Mouse (Mus musculus): Measurements from ENCODE around the gene Eed. TPM values are rescaled to one million over a fixed set of nuclear protein-coding genes. Genes with fewer than 3 reads are reported as not detected.
"Not testable (repeated sequence)": the region's sequence is repeated elsewhere in the genome, so short reads cannot be mapped to it uniquely, and the experiment has no call there.

Gene Eed
- polyA plus RNA-seq, 1 experiment from 2014 or later: 35.6 TPM

- Histone ChIP-seq H3K4me1 (ENCODE audit: insufficient read depth, low read depth, low read length) (no peaks in the 10 kb centered on the region), H3K27me3 (replicated peaks; ENCODE audit: insufficient read depth, low read length) (no peaks in the 10 kb centered on the region), H3K36me3 (ENCODE audit: insufficient read depth, low read length) (no peaks in the 10 kb centered on the region), H3K9me3 (ENCODE audit: low read length) (no peaks in the 10 kb centered on the region), H3K4me3 (ENCODE audit: low read depth, low read length) (no peak overlapping the region), H3K4me2 (replicated peaks; ENCODE audit: low read depth, low read length) (no peak overlapping the region), H3K27ac (ENCODE audit: low read length) (no peak overlapping the region), H3K9ac (replicated peaks; ENCODE audit: low read depth) (no peak overlapping the region)
- TF ChIP-seq CTCF (IDR thresholded peaks at IDR 0.05) (no peak), EP300 (IDR thresholded peaks at IDR 0.05) (no peak)
- no peak for ATAC-seq
- no peak for DNase-seq (ENCODE audit: low spot score)
- 43% methylated on average over 2 of the region's 2 CpGs for WGBS
Observed at GRCm38 (mm10) chr7:90002375-90002774, 21.6 kb upstream of the Eed start.

- Histone ChIP-seq H3K4me2 (replicated peaks; ENCODE audit: low read depth, low read length) (no peak overlapping the region), H3K4me1 (ENCODE audit: insufficient read depth, low read depth, low read length) (no peaks in the 10 kb centered on the region), H3K27ac (ENCODE audit: low read length) (no peak overlapping the region), H3K9me3 (ENCODE audit: low read length) (no peaks in the 10 kb centered on the region), H3K36me3 (ENCODE audit: insufficient read depth, low read length) (no peaks in the 10 kb centered on the region), H3K4me3 (ENCODE audit: low read depth, low read length) (no peak overlapping the region), H3K27me3 (replicated peaks; ENCODE audit: insufficient read depth, low read length) (no peaks in the 10 kb centered on the region), H3K9ac (replicated peaks; ENCODE audit: low read depth) (no peak overlapping the region)
- DNase-seq (ENCODE audit: low spot score) (no peak), ATAC-seq (no peak)
- 98% methylated on average over 5 of the region's 5 CpGs for WGBS
- TF ChIP-seq EP300 (IDR thresholded peaks at IDR 0.05): no peak
- TF ChIP-seq CTCF (IDR thresholded peaks at IDR 0.05): no peak
Observed at GRCm38 (mm10) chr7:89999491-89999890, 18.7 kb upstream of the Eed start.

- DNase-seq (ENCODE audit: low spot score) (peak; percentile 21), ATAC-seq (no peak)
- Histone ChIP-seq H3K9me3 (ENCODE audit: low read length) (no peaks in the 10 kb centered on the region), H3K27me3 (replicated peaks; ENCODE audit: insufficient read depth, low read length) (no peaks in the 10 kb centered on the region), H3K36me3 (ENCODE audit: insufficient read depth, low read length) (no peaks in the 10 kb centered on the region), H3K9ac (replicated peaks; ENCODE audit: low read depth) (no peak overlapping the region), H3K27ac (ENCODE audit: low read length) (no peak overlapping the region), H3K4me1 (ENCODE audit: insufficient read depth, low read depth, low read length) (no peaks in the 10 kb centered on the region), H3K4me3 (ENCODE audit: low read depth, low read length) (no peak overlapping the region), H3K4me2 (replicated peaks; ENCODE audit: low read depth, low read length) (no peak overlapping the region)
- 95% methylated on average over 2 of the region's 2 CpGs for WGBS
- no peak for TF ChIP-seq EP300 (IDR thresholded peaks at IDR 0.05)
- TF ChIP-seq CTCF (IDR thresholded peaks at IDR 0.05): peak; percentile 60
Observed at GRCm38 (mm10) chr7:89998624-89999006, 17.8 kb upstream of the Eed start.

- Histone ChIP-seq H3K27me3 (replicated peaks; ENCODE audit: insufficient read depth, low read length) (no peaks in the 10 kb centered on the region), H3K4me2 (replicated peaks; ENCODE audit: low read depth, low read length) (no peak overlapping the region), H3K9ac (replicated peaks; ENCODE audit: low read depth) (no peak overlapping the region), H3K4me1 (ENCODE audit: insufficient read depth, low read depth, low read length) (no peaks in the 10 kb centered on the region), H3K27ac (ENCODE audit: low read length) (no peak overlapping the region), H3K4me3 (ENCODE audit: low read depth, low read length) (no peak overlapping the region), H3K9me3 (ENCODE audit: low read length) (no peaks in the 10 kb centered on the region), H3K36me3 (ENCODE audit: insufficient read depth, low read length) (no peaks in the 10 kb centered on the region)
- DNase-seq (ENCODE audit: low spot score): peak; percentile 90
- peak; percentile 55 for ATAC-seq
- WGBS: 20% methylated on average over 10 of the region's 10 CpGs
- TF ChIP-seq EP300 (IDR thresholded peaks at IDR 0.05): peak; percentile 28; the same call in 1 of the 2 replicates
- TF ChIP-seq CTCF (IDR thresholded peaks at IDR 0.05): peak; percentile 87
Observed at GRCm38 (mm10) chr7:89998006-89998623, 17.3 kb upstream of the Eed start.

- not testable (repeated sequence) for H3K9me3 ChIP-seq (ENCODE audit: low read length); H3K27ac ChIP-seq (ENCODE audit: low read length); DNase-seq (ENCODE audit: low spot score); ATAC-seq; H3K9ac ChIP-seq (replicated peaks; ENCODE audit: low read depth); H3K27me3 ChIP-seq (replicated peaks; ENCODE audit: insufficient read depth, low read length); H3K36me3 ChIP-seq (ENCODE audit: insufficient read depth, low read length); H3K4me1 ChIP-seq (ENCODE audit: insufficient read depth, low read depth, low read length); H3K4me3 ChIP-seq (ENCODE audit: low read depth, low read length); H3K4me2 ChIP-seq (replicated peaks; ENCODE audit: low read depth, low read length)
- 31% methylated on average over 5 of the region's 5 CpGs for WGBS
Observed at GRCm38 (mm10) chr7:89997526-89997925, 16.7 kb upstream of the Eed start.

- no peaks in the 10 kb centered on the region for H3K4me1 ChIP-seq (ENCODE audit: insufficient read depth, low read depth, low read length)
- DNase-seq (ENCODE audit: low spot score): no peak
- ATAC-seq: no peak
- no peaks in the 10 kb centered on the region for H3K36me3 ChIP-seq (ENCODE audit: insufficient read depth, low read length)
- H3K4me2 ChIP-seq (replicated peaks; ENCODE audit: low read depth, low read length): no peak overlapping the region
- TF ChIP-seq EP300 (IDR thresholded peaks at IDR 0.05) (no peak), CTCF (IDR thresholded peaks at IDR 0.05) (no peak)
- H3K9me3 ChIP-seq (ENCODE audit: low read length): no peaks in the 10 kb centered on the region
- 86% methylated on average over 1 of the region's 1 CpGs for WGBS
- no peak overlapping the region for H3K9ac ChIP-seq (replicated peaks; ENCODE audit: low read depth)
- H3K27ac ChIP-seq (ENCODE audit: low read length): no peak overlapping the region
- H3K27me3 ChIP-seq (replicated peaks; ENCODE audit: insufficient read depth, low read length): no peaks in the 10 kb centered on the region
- no peak overlapping the region for H3K4me3 ChIP-seq (ENCODE audit: low read depth, low read length)
Observed at GRCm38 (mm10) chr7:89993091-89993490, 12.3 kb upstream of the Eed start.

GRCm38 (mm10) chr7:89984421-89984820 is 3.6 kb upstream of the Eed start:
- Histone ChIP-seq H3K4me3 (ENCODE audit: low read depth, low read length) (no peak overlapping the region), H3K9ac (replicated peaks; ENCODE audit: low read depth) (no peak overlapping the region), H3K4me2 (replicated peaks; ENCODE audit: low read depth, low read length) (no peak overlapping the region), H3K9me3 (ENCODE audit: low read length) (no peaks in the 10 kb centered on the region), H3K27ac (ENCODE audit: low read length) (no peak overlapping the region), H3K27me3 (replicated peaks; ENCODE audit: insufficient read depth, low read length) (no peaks in the 10 kb centered on the region), H3K4me1 (ENCODE audit: insufficient read depth, low read depth, low read length) (no peaks in the 10 kb centered on the region), H3K36me3 (ENCODE audit: insufficient read depth, low read length) (no peaks in the 10 kb centered on the region)
- TF ChIP-seq CTCF (IDR thresholded peaks at IDR 0.05): no peak
- no peak for TF ChIP-seq EP300 (IDR thresholded peaks at IDR 0.05)
- peak; percentile 85 for DNase-seq (ENCODE audit: low spot score)
- ATAC-seq: no peak
